Mouse (Mus musculus) hindbrain, embryonic 14.5 days (tissue): Measurements from ENCODE around the gene Olfr1222. TPM values are rescaled to one million over a fixed set of nuclear protein-coding genes. Genes with fewer than 3 reads are reported as not detected.
"Not testable (repeated sequence)": the region's sequence is repeated elsewhere in the genome, so short reads cannot be mapped to it uniquely, and the experiment has no call there.

Experiments used
- ATAC-seq: fragments of 200-750 bp; cut with Nextera tagmentation; 2 replicates; pipeline ENCODE4 v1.8.0; 2017; ENCODE audit warnings: moderate number of reproducible peaks, mild to moderate bottlenecking, moderate TSS enrichment, moderate library complexity; ENCODE audit not compliant: low FRiP score
- DNase-seq: peaks from one replicate; pipeline ENCODE4 v3.0.0-alpha.2; 2015; ENCODE audit warnings: low spot score
- H3K27ac ChIP-seq: fragments of 300-500 bp; sonication (generic); 2 replicates; pipeline ENCODE4 v1.5.1; 2014; ENCODE audit warnings: mild to moderate bottlenecking, moderate library complexity
- H3K27me3 ChIP-seq: fragments of 300-500 bp; sonication (generic); 2 replicates; pipeline ENCODE4 v1.6.1; 2014; ENCODE audit warnings: mild to moderate bottlenecking, low read length, mixed read lengths; ENCODE audit not compliant: control insufficient read depth, insufficient read depth
- H3K36me3 ChIP-seq: fragments of 300-500 bp; sonication (generic); replicated peaks from 2 replicates; pipeline ENCODE4 v1.6.1; 2014; ENCODE audit not compliant: control insufficient read depth, insufficient read depth
- H3K4me1 ChIP-seq: fragments of 300-500 bp; sonication (generic); replicated peaks from 2 replicates; pipeline ENCODE4 v1.6.1; 2014; ENCODE audit warnings: antibody characterized with exemption, low read length, mixed read lengths; ENCODE audit not compliant: control insufficient read depth, insufficient read depth
- H3K4me2 ChIP-seq: fragments of 300-500 bp; sonication (generic); replicated peaks from 2 replicates; pipeline ENCODE4 v1.6.1; 2014; ENCODE audit warnings: mild to moderate bottlenecking, moderate library complexity
- H3K4me3 ChIP-seq: fragments of 300-500 bp; sonication (generic); replicated peaks from 2 replicates; pipeline ENCODE4 v1.5.1; 2014; ENCODE audit warnings: mild to moderate bottlenecking, low read length
- H3K9ac ChIP-seq: fragments of 300-500 bp; sonication (generic); 2 replicates; pipeline ENCODE4 v1.6.1; 2014
- H3K9me3 ChIP-seq: fragments of 300-500 bp; sonication (generic); 2 replicates; pipeline ENCODE4 v1.6.1; 2016; ENCODE audit warnings: low read length; ENCODE audit not compliant: control insufficient read depth
- WGBS: fragments of 180-500 bp; shearing (Covaris S2); extraction: QIAGEN DNeasy Blood & Tissue Kit; methylation state at CpG from one replicate; pipeline ENCODE4 v1.1.7; 2014; 5-methylcytosine and 5-hydroxymethylcytosine counted together
- polyA plus RNA-seq: library from polyadenylated mRNA; unstranded; fragments of >200 nt; fragmentation: Nextera tagmentation; extraction: Ambion mirVana; gene quantifications from 2 replicates; pipeline ENCODE4 v1.2.1, GENCODE M21; 2014

Gene Olfr1222
- not detected in 2 replicates for polyA plus RNA-seq

DNA sequence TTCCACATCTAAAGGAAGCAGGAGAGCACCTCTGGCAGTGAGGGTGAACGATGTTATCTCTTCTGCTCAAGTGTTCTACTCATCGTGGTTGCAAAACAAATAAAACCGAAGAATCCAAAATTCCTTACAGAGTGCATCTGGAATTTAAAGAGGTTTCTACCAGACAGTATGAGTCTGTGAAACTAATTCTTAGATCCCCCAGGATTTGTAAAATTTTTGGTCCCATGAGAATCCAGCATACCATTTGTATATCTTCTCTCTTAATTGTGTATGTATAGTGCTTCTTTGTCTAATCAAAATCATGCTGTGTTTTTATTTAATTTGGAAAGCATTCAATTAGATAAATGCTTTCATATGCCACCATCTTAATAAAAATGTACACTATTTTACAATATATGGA lies at the start of gene Olfr1222:
Gene Olfr1222 (minus strand): TSS at position 101 of the 400 bp plus-strand sequence.
- DNase-seq (no peak), ATAC-seq (no peak)
- 92% methylated on average over 3 of the region's 3 CpGs for WGBS
- Histone ChIP-seq H3K4me2 (no peak within 1 kb of the TSS), H3K27ac (no peak within 1 kb of the TSS), H3K27me3 (no peaks in the 10 kb centered on the region), H3K4me3 (no peak within 1 kb of the TSS), H3K4me1 (no peaks in the 10 kb centered on the region), H3K36me3 (no peaks in the 10 kb centered on the region), H3K9ac (no peak within 1 kb of the TSS), H3K9me3 (no peaks in the 10 kb centered on the region)

DNA sequence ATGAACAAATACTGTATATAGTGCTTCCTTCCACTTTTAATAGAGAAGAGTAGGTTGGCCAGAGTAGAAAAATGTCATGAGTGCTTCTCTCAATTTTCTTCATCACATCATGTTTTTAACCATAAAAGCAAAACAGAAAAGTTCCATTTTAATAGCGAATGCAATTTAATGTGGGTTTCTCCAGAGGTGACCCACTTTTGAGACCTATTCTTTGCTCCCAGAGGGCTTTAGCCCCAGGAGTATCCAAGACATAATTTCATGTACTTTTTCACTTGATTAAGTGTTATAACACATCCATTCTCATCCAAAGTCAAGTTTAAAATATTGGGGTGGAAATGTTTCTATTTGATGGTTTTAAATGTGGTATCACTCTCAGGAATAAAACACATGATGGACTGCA lies 41.7 kb upstream of the Olfr1222 start, which contains the start of gene Olfr1225:
Gene Olfr1225 (minus strand): TSS at position 101 of the 400 bp plus-strand sequence.
- H3K36me3 ChIP-seq, result no peaks in the 10 kb centered on the region
- no peak within 1 kb of the TSS for H3K9ac ChIP-seq
- H3K4me2 ChIP-seq, result no peak within 1 kb of the TSS
- ATAC-seq (no peak), DNase-seq (no peak)
- no peak within 1 kb of the TSS for H3K4me3 ChIP-seq
- WGBS, result 91% methylated on average over 1 of the region's 1 CpGs
- H3K27me3 ChIP-seq, result no peaks in the 10 kb centered on the region
- no peaks in the 10 kb centered on the region for H3K4me1 ChIP-seq
- no peak within 1 kb of the TSS for H3K27ac ChIP-seq
- no peaks in the 10 kb centered on the region for H3K9me3 ChIP-seq

DNA sequence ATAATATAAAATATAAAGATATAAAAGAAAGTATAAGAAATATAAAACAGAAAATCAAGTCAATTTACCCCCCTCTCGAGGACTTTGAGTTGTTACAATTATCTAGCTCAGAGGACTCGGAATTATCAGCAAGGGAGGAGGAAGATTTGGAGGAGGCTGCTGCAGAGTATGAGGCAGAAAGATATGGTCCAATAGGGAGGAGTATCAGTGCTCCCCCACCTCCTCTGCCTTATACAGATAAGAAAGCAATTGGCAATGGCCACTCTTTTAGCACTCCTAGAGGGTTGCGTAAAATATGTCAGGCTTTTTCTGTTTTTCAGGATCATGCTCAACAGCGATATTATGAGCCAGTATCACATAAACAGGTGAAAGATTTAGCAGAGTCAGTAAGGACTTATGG lies 31.9 kb upstream of the Olfr1222 start:
- ATAC-seq, H3K9ac ChIP-seq, H3K9me3 ChIP-seq, H3K4me3 ChIP-seq, H3K27me3 ChIP-seq, DNase-seq, H3K36me3 ChIP-seq, H3K4me2 ChIP-seq, H3K27ac ChIP-seq, H3K4me1 ChIP-seq: not testable (repeated sequence)
- 96% methylated on average over 4 of the region's 4 CpGs for WGBS

DNA sequence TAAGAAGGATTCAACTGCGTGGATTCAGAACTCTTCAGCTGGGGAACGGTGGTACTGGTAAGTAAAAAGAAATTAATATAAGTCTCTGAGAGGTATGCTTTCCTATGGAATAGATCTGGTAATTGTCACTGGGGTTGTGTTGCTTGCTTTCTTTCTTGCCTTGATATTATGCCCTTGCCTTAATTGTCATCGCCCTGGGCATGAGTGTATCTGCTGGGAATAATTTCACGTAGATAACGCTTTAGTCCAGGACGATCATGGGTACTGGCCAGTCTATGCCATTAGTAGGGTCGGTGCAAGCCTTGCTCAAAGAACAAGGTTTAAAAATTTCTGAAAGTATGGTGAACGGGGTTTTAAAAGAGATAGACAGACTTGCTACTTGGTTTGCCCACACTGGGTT lies 31.1 kb upstream of the Olfr1222 start, which contains the start of gene Olfr1224-ps1:
Gene Olfr1224-ps1 (minus strand): TSS at position 101 of the 400 bp plus-strand sequence.
- WGBS, result 94% methylated on average over 8 of the region's 8 CpGs
- H3K9ac ChIP-seq, DNase-seq, H3K9me3 ChIP-seq, H3K27ac ChIP-seq, H3K4me1 ChIP-seq, H3K27me3 ChIP-seq, ATAC-seq, H3K4me2 ChIP-seq, H3K36me3 ChIP-seq, H3K4me3 ChIP-seq: not testable (repeated sequence)

DNA sequence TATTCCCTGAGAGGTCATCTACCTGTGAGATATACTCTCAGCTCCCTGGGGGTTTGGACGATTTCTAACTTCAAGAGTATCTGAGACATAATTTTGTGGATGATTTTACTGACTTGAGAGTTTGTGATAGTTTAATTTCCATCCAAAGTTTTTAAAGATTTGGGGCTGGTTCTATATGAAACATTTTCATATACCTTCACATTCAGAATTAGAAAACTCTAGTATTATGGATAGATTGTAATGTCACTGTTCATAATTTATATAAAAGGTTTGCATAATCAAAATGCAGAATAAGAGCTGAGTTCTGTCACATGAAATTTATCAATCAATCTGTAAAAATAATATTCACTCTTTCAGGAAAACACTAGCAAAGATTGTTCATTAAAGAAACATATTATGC lies 18.6 kb upstream of the Olfr1222 start, which contains the start of gene Olfr1223:
Gene Olfr1223 (minus strand): TSS at position 101 of the 400 bp plus-strand sequence.
- WGBS, result 71% methylated on average over 1 of the region's 1 CpGs
- no peak within 1 kb of the TSS for H3K4me3 ChIP-seq
- no peaks in the 10 kb centered on the region for H3K27me3 ChIP-seq
- no peaks in the 10 kb centered on the region for H3K9me3 ChIP-seq
- no peaks in the 10 kb centered on the region for H3K36me3 ChIP-seq
- H3K4me1 ChIP-seq, result no peaks in the 10 kb centered on the region
- H3K9ac ChIP-seq, result no peak within 1 kb of the TSS
- ATAC-seq, result no peak
- no peak within 1 kb of the TSS for H3K4me2 ChIP-seq
- no peak within 1 kb of the TSS for H3K27ac ChIP-seq
- no peak for DNase-seq

DNA sequence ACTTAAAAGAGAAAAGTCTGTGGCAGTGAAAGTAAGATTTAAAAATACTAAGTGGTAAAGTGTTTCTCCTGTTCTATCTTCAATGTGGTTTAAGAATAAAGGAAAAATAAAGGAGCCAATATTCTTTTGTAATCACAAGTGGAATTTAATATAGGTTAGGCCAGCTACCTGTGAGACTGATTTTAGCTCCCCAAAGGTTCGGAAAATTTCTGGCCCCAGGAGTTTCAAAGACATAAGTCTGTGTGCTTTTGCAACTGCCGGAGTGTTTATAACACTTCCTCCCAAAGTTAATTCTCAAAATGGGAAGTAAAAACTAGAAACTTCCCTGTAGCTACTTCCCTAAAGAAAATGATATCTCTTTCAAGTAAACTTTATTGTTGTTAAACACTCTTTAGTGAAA lies 15.7 kb downstream of the Olfr1222 start, which contains the start of gene Olfr1221:
Gene Olfr1221 (minus strand): TSS at position 101 of the 400 bp plus-strand sequence.
- DNase-seq (no peak), ATAC-seq (no peak)
- WGBS, result 89% methylated on average over 2 of the region's 2 CpGs

DNA sequence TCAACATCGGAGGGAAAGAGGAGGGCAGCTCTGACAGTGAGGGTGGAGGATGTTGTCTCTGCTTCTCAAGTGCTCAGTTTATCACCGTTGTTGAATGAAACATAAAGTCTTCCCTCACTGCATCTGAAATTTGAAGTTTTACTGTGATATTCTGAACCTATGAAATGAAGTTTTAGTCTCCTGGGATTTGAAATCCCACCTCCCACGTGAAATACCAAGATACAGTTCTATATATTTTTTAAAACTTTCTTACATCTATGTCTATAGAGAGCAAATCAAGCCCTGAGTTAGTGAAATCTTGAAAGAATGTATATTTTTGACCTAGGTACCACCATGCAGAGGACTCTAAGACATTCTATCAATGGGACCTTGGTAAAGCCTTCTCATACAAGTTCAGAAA lies 26.1 kb downstream of the Olfr1222 start, which contains the start of gene Olfr1220:
Gene Olfr1220 (minus strand): TSS at position 101 of the 400 bp plus-strand sequence.
- Histone ChIP-seq H3K27ac (no peak within 1 kb of the TSS), H3K9me3 (no peaks in the 10 kb centered on the region), H3K27me3 (no peaks in the 10 kb centered on the region), H3K36me3 (no peaks in the 10 kb centered on the region), H3K4me2 (no peak within 1 kb of the TSS), H3K9ac (no peak within 1 kb of the TSS), H3K4me3 (no peak within 1 kb of the TSS), H3K4me1 (no peaks in the 10 kb centered on the region)
- DNase-seq, result no peak
- WGBS, result 84% methylated on average over 3 of the region's 3 CpGs
- no peak for ATAC-seq

More for the DNA sequence above, 15.7 kb downstream of the Olfr1222 start, which contains the start of gene Olfr1221:
- Histone ChIP-seq H3K4me1 (no peaks in the 10 kb centered on the region), H3K9me3 (no peaks in the 10 kb centered on the region), H3K27ac (no peak within 1 kb of the TSS), H3K27me3 (no peaks in the 10 kb centered on the region), H3K4me3 (no peak within 1 kb of the TSS), H3K4me2 (no peak within 1 kb of the TSS), H3K36me3 (no peaks in the 10 kb centered on the region), H3K9ac (no peak within 1 kb of the TSS)

DNA sequence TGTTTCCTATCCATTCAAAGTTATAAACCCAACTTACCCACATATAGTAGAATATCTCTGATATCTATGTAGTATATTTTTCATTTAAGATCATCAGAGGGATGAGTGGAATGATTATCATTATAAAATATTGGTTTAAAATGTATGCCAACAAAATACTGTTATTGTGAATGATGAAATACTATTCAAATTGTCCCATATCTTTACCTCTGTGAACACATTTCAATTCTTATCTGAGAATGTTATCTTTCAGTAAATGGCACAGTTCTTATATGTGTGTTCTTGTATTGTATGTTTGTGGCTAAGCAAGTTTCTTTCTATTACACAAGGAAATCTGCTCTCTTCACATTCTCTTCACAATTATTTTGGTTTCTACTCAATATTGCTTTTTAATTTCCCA lies 27.2 kb downstream of the Olfr1222 start:
- H3K4me1 ChIP-seq, result no peaks in the 10 kb centered on the region
- no peak overlapping the region for H3K4me2 ChIP-seq
- H3K9ac ChIP-seq, result no peak overlapping the region
- no peak overlapping the region for H3K4me3 ChIP-seq
- H3K27ac ChIP-seq, result no peak overlapping the region
- no peaks in the 10 kb centered on the region for H3K9me3 ChIP-seq
- DNase-seq (no peak), ATAC-seq (no peak)
- H3K27me3 ChIP-seq, result no peaks in the 10 kb centered on the region
- no peaks in the 10 kb centered on the region for H3K36me3 ChIP-seq

DNA sequence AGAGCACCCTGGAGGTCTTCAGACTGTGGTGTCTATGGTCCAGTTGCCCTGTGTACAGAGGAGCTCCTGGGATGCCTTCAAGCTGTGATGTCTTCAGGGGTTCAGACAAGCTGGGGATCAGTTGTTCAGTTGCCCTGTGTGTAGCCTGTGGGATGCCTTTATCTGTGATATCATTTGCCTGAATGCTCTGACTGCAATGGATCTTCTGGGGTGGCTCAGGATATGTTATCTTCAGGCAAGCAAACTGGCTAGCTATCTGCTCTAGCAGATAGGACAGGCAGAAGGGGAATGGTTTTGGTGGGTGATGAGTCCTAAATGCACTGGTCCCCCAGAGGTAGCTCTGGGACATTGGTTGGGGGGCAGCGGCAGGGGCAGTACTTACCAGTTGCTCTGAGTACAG lies 39.0 kb downstream of the Olfr1222 start:
- Histone ChIP-seq H3K27ac (no peak overlapping the region), H3K9me3 (no peaks in the 10 kb centered on the region), H3K9ac (no peak overlapping the region), H3K36me3 (no peaks in the 10 kb centered on the region), H3K4me1 (no peaks in the 10 kb centered on the region), H3K4me3 (no peak overlapping the region), H3K4me2 (no peak overlapping the region), H3K27me3 (no peaks in the 10 kb centered on the region)
- no peak for ATAC-seq
- 100% methylated on average over 1 of the region's 1 CpGs for WGBS
- DNase-seq, result no peak

DNA sequence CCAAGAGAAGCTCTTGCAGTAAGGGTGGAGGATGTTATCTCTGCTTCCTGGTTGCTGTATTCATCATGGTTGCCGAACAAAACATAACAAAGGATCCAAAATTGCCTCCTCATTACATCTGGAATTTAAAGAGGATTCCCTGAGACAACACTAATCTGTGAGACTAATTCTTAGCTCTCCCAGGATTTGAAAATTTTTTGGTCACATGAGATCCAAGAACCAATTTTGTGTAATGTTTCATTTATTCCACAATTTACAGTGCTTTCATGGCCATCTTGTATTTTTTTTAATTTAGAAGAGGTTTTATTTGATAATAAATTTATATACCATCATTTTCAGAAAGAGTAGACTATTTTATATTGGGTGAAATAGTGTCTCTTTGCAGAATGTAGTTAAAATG lies 49.4 kb downstream of the Olfr1222 start, which contains the start of gene Olfr1219:
Gene Olfr1219 (minus strand): TSS at position 101 of the 400 bp plus-strand sequence.
- H3K27ac ChIP-seq, result no peak within 1 kb of the TSS
- DNase-seq (no peak), ATAC-seq (no peak)
- H3K4me3 ChIP-seq, result no peak within 1 kb of the TSS
- no peaks in the 10 kb centered on the region for H3K4me1 ChIP-seq
- no peaks in the 10 kb centered on the region for H3K27me3 ChIP-seq
- H3K9me3 ChIP-seq, result no peaks in the 10 kb centered on the region
- 74% methylated on average over 1 of the region's 1 CpGs for WGBS
- H3K36me3 ChIP-seq, result no peaks in the 10 kb centered on the region
- H3K9ac ChIP-seq, result no peak within 1 kb of the TSS
- H3K4me2 ChIP-seq, result no peak within 1 kb of the TSS
